Mouse (Mus musculus) spleen, adult 2 months (tissue): ENCODE results near the gene Foxl1. TPM values are rescaled to one million over a fixed set of nuclear protein-coding genes. Genes with fewer than 3 reads are reported as not detected.

Experiments used
- DNase-seq, 2 experiments: peaks; one replicate each; pipeline versions ENCODE4 v3.0.0 to v3.0.0-alpha.2; 2012 to 2021; ENCODE audit warnings: low spot score in 2 of 2, low read depth in 1 of 2
- H3K27ac ChIP-seq: fragments of 200-500 bp; 2 replicates; pipeline ENCODE4 v1.5.1; 2012; ENCODE audit warnings: low read length, inconsistent platforms; ENCODE audit not compliant: insufficient read depth
- H3K27me3 ChIP-seq: fragments of 200-500 bp; 2 replicates; pipeline ENCODE4 v1.6.1; 2012; ENCODE audit warnings: mild to moderate bottlenecking, moderate library complexity, low read length, inconsistent platforms; ENCODE audit not compliant: control insufficient read depth, insufficient read depth
- H3K36me3 ChIP-seq: fragments of 200-500 bp; 2 replicates; pipeline ENCODE4 v1.6.1; 2012; ENCODE audit warnings: mild to moderate bottlenecking, low read length, inconsistent platforms; ENCODE audit not compliant: control insufficient read depth, insufficient read depth
- H3K4me1 ChIP-seq: fragments of 200-500 bp; 2 replicates; pipeline ENCODE4 v1.6.1; 2011; ENCODE audit warnings: inconsistent platforms; ENCODE audit not compliant: control insufficient read depth, insufficient read depth, insufficient read length
- H3K4me3 ChIP-seq: fragments of 200-500 bp; 2 replicates; pipeline ENCODE4 v1.5.1; 2011; ENCODE audit warnings: mild to moderate bottlenecking, inconsistent platforms; ENCODE audit not compliant: insufficient read depth, insufficient read length; ENCODE audit errors: extremely low read depth
- CTCF ChIP-seq: fragments of 200-500 bp; IDR thresholded peaks from 2 replicates; pipeline ENCODE4 v1.5.1; 2011; ENCODE audit warnings: mild to moderate bottlenecking, inconsistent platforms; ENCODE audit not compliant: insufficient read depth, insufficient read length, insufficient replicate concordance; ENCODE audit errors: extremely low read depth
- POLR2A ChIP-seq: fragments of 200-500 bp; IDR thresholded peaks from 2 replicates; pipeline ENCODE4 v1.6.1; 2011; ENCODE audit warnings: low read depth, low read length, inconsistent platforms
- WGBS: fragments of 180-500 bp; shearing (Covaris S2); methylation state at CpG from one replicate; pipeline ENCODE4 v1.1.7; 2018; 5-methylcytosine and 5-hydroxymethylcytosine counted together
- polyA plus RNA-seq: library from polyadenylated mRNA; depleted of rRNA; stranded (reverse); fragments of >200 nt; gene quantifications from 2 replicates; pipeline ENCODE4 v1.2.3, GENCODE M21; 2012

Gene Foxl1
- polyA plus RNA-seq, 1 experiment: not detected

GRCm38 (mm10) chr8:121168033-121168432 is 40.3 kb downstream of the Foxl1 start:
- no peaks in the 10 kb centered on the region for H3K4me1 ChIP-seq
- TF ChIP-seq POLR2A (no peak), CTCF (no peak)

DNA sequence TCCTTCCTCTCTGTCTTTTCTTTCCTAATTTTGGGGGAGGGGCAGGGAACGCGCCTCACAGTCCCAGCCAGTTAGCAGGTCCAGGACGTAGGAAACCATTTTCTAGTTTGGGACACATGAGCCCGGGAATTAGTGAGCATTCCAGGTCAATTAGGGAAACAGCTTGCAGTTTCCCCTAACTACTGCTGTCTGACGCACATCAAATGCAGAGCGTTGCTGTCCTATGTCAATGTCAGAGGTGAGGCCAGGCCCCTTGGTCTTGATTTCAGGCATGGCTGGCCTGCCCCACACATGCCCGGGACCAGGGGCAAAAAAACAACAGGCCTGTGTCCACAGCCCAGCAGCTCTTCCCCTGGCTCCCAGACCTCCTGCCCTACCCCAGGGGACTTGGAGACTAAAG is 42.4 kb downstream of the Foxl1 start:
- no peaks in the 10 kb centered on the region; the same call in 1 of the 2 replicates for H3K27me3 ChIP-seq
- DNase-seq: no peak
- 62% methylated on average over 7 of the region's 7 CpGs for WGBS
- TF ChIP-seq POLR2A (no peak), CTCF (no peak)
- no peaks in the 10 kb centered on the region for H3K36me3 ChIP-seq
- no peak overlapping the region for H3K4me3 ChIP-seq
- no peak overlapping the region for H3K27ac ChIP-seq
- H3K4me1 ChIP-seq: no peaks in the 10 kb centered on the region

More at GRCm38 (mm10) chr8:121168033-121168432, 40.3 kb downstream of the Foxl1 start:
- H3K27me3 ChIP-seq: no peaks in the 10 kb centered on the region; the same call in 1 of the 2 replicates
- no peak overlapping the region for H3K27ac ChIP-seq
- H3K36me3 ChIP-seq: no peaks in the 10 kb centered on the region
- no peak overlapping the region for H3K4me3 ChIP-seq
- WGBS: 84% methylated on average over 5 of the region's 5 CpGs
- DNase-seq: no peak

GRCm38 (mm10) chr8:121170626-121171552 is 43.1 kb downstream of the Foxl1 start:
- TF ChIP-seq POLR2A (no peak), CTCF (no peak)
- Histone ChIP-seq H3K4me3 (no peak overlapping the region), H3K27ac (no peak overlapping the region), H3K27me3 (no peaks in the 10 kb centered on the region; the same call in 1 of the 2 replicates), H3K36me3 (no peaks in the 10 kb centered on the region), H3K4me1 (no peaks in the 10 kb centered on the region)
- WGBS: 45% methylated on average over 27 of the region's 27 CpGs
- DNase-seq: no peak

GRCm38 (mm10) chr8:121172567-121172966 is 44.8 kb downstream of the Foxl1 start:
- DNase-seq: no peak
- Histone ChIP-seq H3K36me3 (no peaks in the 10 kb centered on the region), H3K27ac (no peak overlapping the region), H3K4me1 (no peaks in the 10 kb centered on the region), H3K4me3 (no peak overlapping the region), H3K27me3 (no peaks in the 10 kb centered on the region; the same call in 1 of the 2 replicates)
- 87% methylated on average over 8 of the region's 8 CpGs for WGBS
- TF ChIP-seq CTCF (no peak), POLR2A (no peak)

- Histone ChIP-seq H3K27ac (no peak overlapping the region), H3K4me1 (no peaks in the 10 kb centered on the region), H3K27me3 (no peaks in the 10 kb centered on the region), H3K36me3 (no peaks in the 10 kb centered on the region), H3K4me3 (no peak overlapping the region)
- WGBS: 79% methylated on average over 10 of the region's 10 CpGs
- TF ChIP-seq POLR2A: no peak
- no peak for TF ChIP-seq CTCF
- DNase-seq: no peak
These were observed 46.4 kb downstream of the Foxl1 start for GRCm38 (mm10) chr8:121174178-121174577.

DNA sequence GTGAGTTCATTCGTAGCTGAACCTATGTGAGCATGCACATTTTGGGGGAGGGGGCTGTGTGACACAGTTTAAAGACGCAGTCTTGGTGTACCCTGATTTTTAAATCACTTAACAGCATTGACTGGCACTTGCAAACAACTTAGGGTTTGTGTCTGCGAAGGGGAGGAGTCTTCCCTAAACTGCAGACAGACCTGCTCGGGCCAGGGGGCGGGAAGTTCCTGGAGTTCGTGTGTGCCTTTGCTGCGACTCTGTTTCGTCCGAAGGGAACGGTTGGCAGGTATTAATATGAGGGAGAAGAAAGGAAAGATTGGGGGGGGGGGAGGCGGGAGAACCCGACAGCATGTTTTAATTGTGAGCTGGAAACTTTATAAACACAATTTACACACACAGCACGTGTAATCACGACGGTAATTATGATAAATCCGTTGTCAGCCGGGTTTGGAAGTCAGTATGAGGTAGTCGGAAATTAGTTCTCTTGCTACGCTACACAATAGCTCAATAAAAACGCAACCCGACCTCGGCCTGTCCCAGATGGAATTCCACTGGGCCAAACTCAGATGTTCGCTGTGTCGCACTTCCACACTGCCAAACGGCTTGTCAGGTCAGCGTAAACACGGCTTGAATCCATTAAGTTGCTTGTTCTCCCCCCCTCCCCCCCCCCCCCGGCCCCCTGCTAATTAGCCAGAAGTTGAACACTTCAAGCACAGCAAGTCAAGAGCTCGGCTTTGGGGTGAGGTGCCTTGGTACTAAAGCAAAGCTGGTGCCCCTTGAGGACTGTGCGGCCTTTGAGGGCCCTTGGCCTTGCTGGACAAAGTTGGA is 47.2 kb downstream of the Foxl1 start:
- H3K4me1 ChIP-seq: no peaks in the 10 kb centered on the region
- no peaks in the 10 kb centered on the region for H3K36me3 ChIP-seq
- H3K4me3 ChIP-seq: no peak overlapping the region
- no peak overlapping the region for H3K27ac ChIP-seq
- no peak for DNase-seq
- TF ChIP-seq CTCF (no peak), POLR2A (no peak)
- H3K27me3 ChIP-seq: no peaks in the 10 kb centered on the region
- 87% methylated on average over 30 of the region's 30 CpGs for WGBS
